9 mouse cellular contexts compared by ENCODE assay signal in genomic region chr10:69858897-69859605, GRCm38 (mm10).
A peak's percentile ranks its signal among the peaks of the same experiment; 100 is the strongest.
DNase-seq lines count a peak whose midpoint lies in the region; ATAC-seq lines count a peak whose summit lies in the region.
"Had no signal": no experiment of that assay in that cellular context is flagged by ENCODE, and none has a peak within 500 bp of the region (broad histone marks: within the 10 kb centered on the region; RNA-seq: fewer than 3 reads in every experiment).

No protein-coding gene starts in this region.

- H3K36me3 ChIP-seq in midbrain, embryonic 11.5 days (ENCODE audit: control insufficient read depth, insufficient read depth, low read length), result no peaks in the 10 kb centered on the region
- no peaks in the 10 kb centered on the region for H3K36me3 ChIP-seq in midbrain, embryonic 10.5 days
- H3K36me3 ChIP-seq in embryonic facial prominence, embryonic 12.5 days, result no peaks in the 10 kb centered on the region

- DNase-seq in midbrain, embryonic 11.5 days (ENCODE audit: low spot score, missing footprints), result no peak
- no peak for DNase-seq in midbrain, embryonic 10.5 days (ENCODE audit: low spot score)
- peak; percentile 59 to 88 for DNase-seq in left cerebral cortex, postnatal 25 days (ENCODE audit: low spot score in 2 of 2)
- peak; percentile 8 for DNase-seq in yolk sac, embryonic 10.5 days (ENCODE audit: low spot score)
- DNase-seq in urinary bladder, postnatal 4 days (ENCODE audit: low spot score in 2 of 2), result no peak
- DNase-seq in adrenal gland, adult 8-10 months, result no peak
- DNase-seq: adrenal gland, postnatal 36 days; lung, adult 2 months had no signal

- ATAC-seq in midbrain, embryonic 11.5 days (ENCODE audit: low FRiP score), result peak; percentile 70; the same call in 1 of the 2 replicates
- ATAC-seq in embryonic facial prominence, embryonic 12.5 days (ENCODE audit: insufficient number of reproducible peaks, insufficient read depth, low FRiP score, low TSS enrichment), result peak; percentile 72; the same call in 1 of the 2 replicates

- H3K27ac ChIP-seq in midbrain, embryonic 11.5 days (ENCODE audit: low read depth, low read length), result no peak overlapping the region
- H3K27ac ChIP-seq in midbrain, embryonic 10.5 days (replicated peaks), result no peak overlapping the region
- H3K27ac ChIP-seq in embryonic facial prominence, embryonic 12.5 days, result peak overlapping the region; percentile 47; the same call in 1 of the 2 replicates

- no peaks in the 10 kb centered on the region for H3K4me1 ChIP-seq in midbrain, embryonic 11.5 days (ENCODE audit: control insufficient read depth, insufficient read depth, low read length)
- peaks cover 8% of the 10 kb centered on the region for H3K4me1 ChIP-seq in midbrain, embryonic 10.5 days
- H3K4me1 ChIP-seq in embryonic facial prominence, embryonic 12.5 days, result peaks cover 5% of the 10 kb centered on the region; the same call in 1 of the 2 replicates

- H3K9me3 ChIP-seq in midbrain, embryonic 11.5 days (ENCODE audit: control insufficient read depth, low read length), result no peaks in the 10 kb centered on the region
- no peaks in the 10 kb centered on the region for H3K9me3 ChIP-seq in midbrain, embryonic 10.5 days (replicated peaks)
- H3K9me3 ChIP-seq in embryonic facial prominence, embryonic 12.5 days, result no peaks in the 10 kb centered on the region

- H3K9ac ChIP-seq in midbrain, embryonic 11.5 days (ENCODE audit: low read length), result no peak overlapping the region
- no peak overlapping the region for H3K9ac ChIP-seq in embryonic facial prominence, embryonic 12.5 days

- H3K4me3 ChIP-seq in midbrain, embryonic 11.5 days (ENCODE audit: low read depth, low read length), result no peak overlapping the region
- H3K4me3 ChIP-seq in midbrain, embryonic 10.5 days, result no peak overlapping the region
- H3K4me3 ChIP-seq in embryonic facial prominence, embryonic 12.5 days, result no peak overlapping the region

- WGBS in midbrain, embryonic 11.5 days, result 51% methylated on average over 4 of the region's 4 CpGs
- 61% methylated on average over 4 of the region's 4 CpGs for WGBS in midbrain, embryonic 10.5 days
- 27% methylated on average over 4 of the region's 4 CpGs for WGBS in embryonic facial prominence, embryonic 12.5 days

- intact Hi-C loops in left cerebral cortex, postnatal 25 days (cut with DNase I), result no loop called here

- no peaks in the 10 kb centered on the region for H3K27me3 ChIP-seq in midbrain, embryonic 11.5 days (ENCODE audit: control insufficient read depth, insufficient read depth, low read length)
- H3K27me3 ChIP-seq in midbrain, embryonic 10.5 days (ENCODE audit: low read depth, poor library complexity, severe bottlenecking), result no peaks in the 10 kb centered on the region
- H3K27me3 ChIP-seq in embryonic facial prominence, embryonic 12.5 days, result no peaks in the 10 kb centered on the region

- H3K4me2 ChIP-seq in midbrain, embryonic 11.5 days, result no peak overlapping the region
- no peak overlapping the region for H3K4me2 ChIP-seq in embryonic facial prominence, embryonic 12.5 days (replicated peaks)

Comparison
In these comparisons a context has a peak if more than half of its experiments do, and no peak if none do; other contexts are left out.
1. DNase-seq: peak in left cerebral cortex, postnatal 25 days (2 of 2) and yolk sac, embryonic 10.5 days (single experiment); none in midbrain, embryonic 11.5 days (single experiment), midbrain, embryonic 10.5 days (single experiment), urinary bladder, postnatal 4 days (0 of 2) and adrenal gland, adult 8-10 months (single experiment).